Mouse (Mus musculus) embryonic facial prominence, embryonic 11.5 days (tissue): ENCODE measurements around the gene Gnb1. TPM values are rescaled to one million over a fixed set of nuclear protein-coding genes. Genes with fewer than 3 reads are reported as not detected.
"Not testable (repeated sequence)": the region's sequence is repeated elsewhere in the genome, so short reads cannot be mapped to it uniquely, and the experiment has no call there.

ENCODE experiments used
- ATAC-seq: fragments of 200-750 bp; cut with Nextera tagmentation; replicated peaks from 2 replicates; pipeline ENCODE4 v1.8.0; 2017; ENCODE audit warnings: low read depth; ENCODE audit not compliant: insufficient number of reproducible peaks, low FRiP score, low TSS enrichment
- DNase-seq: peaks from one replicate; pipeline ENCODE4 v3.0.0-alpha.2; 2015; ENCODE audit warnings: low spot score
- H3K27ac ChIP-seq: fragments of 300-500 bp; sonication (generic); replicated peaks from 2 replicates; pipeline ENCODE4 v1.5.1; 2014; ENCODE audit warnings: mild to moderate bottlenecking, low read depth, low read length, control low read depth
- H3K27me3 ChIP-seq: fragments of 300-500 bp; sonication (generic); 2 replicates; pipeline ENCODE4 v1.6.1; 2014; ENCODE audit warnings: mild to moderate bottlenecking, low read length, moderate library complexity, mixed read lengths; ENCODE audit not compliant: control insufficient read depth, insufficient read depth
- H3K36me3 ChIP-seq: fragments of 300-500 bp; sonication (generic); replicated peaks from 2 replicates; pipeline ENCODE4 v1.6.1; 2014; ENCODE audit warnings: low read depth, mild to moderate bottlenecking, low read length, moderate library complexity, mixed read lengths; ENCODE audit not compliant: control insufficient read depth, insufficient read depth
- H3K4me1 ChIP-seq: fragments of 300-500 bp; sonication (generic); 2 replicates; pipeline ENCODE4 v1.6.1; 2014; ENCODE audit warnings: low read length, mixed read lengths; ENCODE audit not compliant: control insufficient read depth, insufficient read depth
- H3K4me2 ChIP-seq: fragments of 300-500 bp; sonication (generic); 2 replicates; pipeline ENCODE4 v1.6.1; 2014; ENCODE audit warnings: low read depth, mild to moderate bottlenecking, control low read depth, low read length, moderate library complexity
- H3K4me3 ChIP-seq: fragments of 300-500 bp; sonication (generic); 2 replicates; pipeline ENCODE4 v1.5.1; 2014; ENCODE audit warnings: low read depth, low read length, control low read depth
- H3K9ac ChIP-seq: fragments of 300-500 bp; sonication (generic); replicated peaks from 2 replicates; pipeline ENCODE4 v1.6.1; 2014; ENCODE audit warnings: mild to moderate bottlenecking, control low read depth, low read length
- H3K9me3 ChIP-seq: fragments of 300-500 bp; sonication (generic); replicated peaks from 2 replicates; pipeline ENCODE4 v1.6.1; 2016; ENCODE audit warnings: mild to moderate bottlenecking, low read length, inconsistent platforms, mixed read lengths; ENCODE audit not compliant: control insufficient read depth
- WGBS: fragments of 180-500 bp; shearing (Covaris S2); extraction: QIAGEN DNeasy Blood & Tissue Kit; methylation state at CpG from one replicate; pipeline ENCODE4 v1.1.7; 2014; 5-methylcytosine and 5-hydroxymethylcytosine counted together
- polyA plus RNA-seq: library from polyadenylated mRNA; unstranded; fragments of >200 nt; fragmentation: Nextera tagmentation; extraction: Ambion mirVana; gene quantifications from 2 replicates; pipeline ENCODE4 v1.2.1, GENCODE M21; 2014

Gene Gnb1
- polyA plus RNA-seq, 1 experiment from 2014 or later, result 691 TPM

GRCm38 (mm10) chr4:155568170-155568569 lies 77.0 kb downstream of the Gnb1 start:
- Histone ChIP-seq H3K27ac (no peak overlapping the region), H3K27me3 (no peaks in the 10 kb centered on the region), H3K4me3 (no peak overlapping the region), H3K9ac (no peak overlapping the region), H3K4me1 (peaks cover 2% of the 10 kb centered on the region; the same call in 1 of the 2 replicates), H3K36me3 (no peaks in the 10 kb centered on the region), H3K9me3 (no peaks in the 10 kb centered on the region), H3K4me2 (no peak overlapping the region)
- DNase-seq (peak; percentile 53), ATAC-seq (no peak)
- 42% methylated on average over 2 of the region's 2 CpGs for WGBS

GRCm38 (mm10) chr4:155568632-155569370 lies 77.6 kb downstream of the Gnb1 start:
- no peaks in the 10 kb centered on the region for H3K36me3 ChIP-seq
- H3K4me2 ChIP-seq, result no peak overlapping the region
- H3K27me3 ChIP-seq, result no peaks in the 10 kb centered on the region
- no peak overlapping the region for H3K9ac ChIP-seq
- H3K4me3 ChIP-seq, result no peak overlapping the region
- H3K4me1 ChIP-seq, result peaks cover 2% of the 10 kb centered on the region; the same call in 1 of the 2 replicates
- H3K27ac ChIP-seq, result no peak overlapping the region
- DNase-seq (no peak), ATAC-seq (no peak)
- WGBS, result 88% methylated on average over 7 of the region's 7 CpGs
- no peaks in the 10 kb centered on the region for H3K9me3 ChIP-seq

GRCm38 (mm10) chr4:155569818-155570217 lies 78.7 kb downstream of the Gnb1 start:
- no peak for DNase-seq
- Histone ChIP-seq H3K27ac (no peak overlapping the region), H3K4me3 (no peak overlapping the region), H3K9me3 (no peaks in the 10 kb centered on the region), H3K4me2 (no peak overlapping the region), H3K36me3 (no peaks in the 10 kb centered on the region), H3K9ac (no peak overlapping the region), H3K4me1 (no peaks in the 10 kb centered on the region), H3K27me3 (no peaks in the 10 kb centered on the region)
- ATAC-seq, result no peak
- WGBS, result 93% methylated on average over 6 of the region's 6 CpGs

- not testable (repeated sequence) for H3K9ac ChIP-seq, H3K27me3 ChIP-seq, DNase-seq, H3K27ac ChIP-seq, H3K4me2 ChIP-seq, H3K4me1 ChIP-seq, H3K9me3 ChIP-seq, ATAC-seq, H3K36me3 ChIP-seq, H3K4me3 ChIP-seq
- 89% methylated on average over 11 of the region's 11 CpGs for WGBS
Measured at GRCm38 (mm10) chr4:155570315-155570714, 79.2 kb downstream of the Gnb1 start.

GRCm38 (mm10) chr4:155571442-155571841 lies 80.3 kb downstream of the Gnb1 start:
- 82% methylated on average over 2 of the region's 2 CpGs for WGBS
- no peaks in the 10 kb centered on the region for H3K4me1 ChIP-seq
- DNase-seq (no peak), ATAC-seq (no peak)
- H3K9me3 ChIP-seq, result no peaks in the 10 kb centered on the region
- H3K27ac ChIP-seq, result no peak overlapping the region
- no peak overlapping the region for H3K9ac ChIP-seq
- H3K36me3 ChIP-seq, result no peaks in the 10 kb centered on the region
- H3K27me3 ChIP-seq, result no peaks in the 10 kb centered on the region
- H3K4me2 ChIP-seq, result no peak overlapping the region
- H3K4me3 ChIP-seq, result no peak overlapping the region

- Histone ChIP-seq H3K27me3 (no peaks in the 10 kb centered on the region), H3K27ac (no peak overlapping the region), H3K4me1 (no peaks in the 10 kb centered on the region), H3K9ac (no peak overlapping the region), H3K4me2 (no peak overlapping the region), H3K4me3 (no peak overlapping the region), H3K9me3 (no peaks in the 10 kb centered on the region), H3K36me3 (no peaks in the 10 kb centered on the region; the same call in 1 of the 2 replicates)
- 94% methylated on average over 2 of the region's 2 CpGs for WGBS
- DNase-seq (no peak), ATAC-seq (no peak)
Measured at GRCm38 (mm10) chr4:155573155-155573554, 82.0 kb downstream of the Gnb1 start.

- no peak for DNase-seq
- no peaks in the 10 kb centered on the region for H3K4me1 ChIP-seq
- no peaks in the 10 kb centered on the region for H3K27me3 ChIP-seq
- no peak overlapping the region for H3K9ac ChIP-seq
- H3K4me3 ChIP-seq, result no peak overlapping the region
- H3K4me2 ChIP-seq, result no peak overlapping the region
- ATAC-seq, result no peak
- no peaks in the 10 kb centered on the region; the same call in 1 of the 2 replicates for H3K36me3 ChIP-seq
- 92% methylated on average over 9 of the region's 9 CpGs for WGBS
- no peaks in the 10 kb centered on the region for H3K9me3 ChIP-seq
- H3K27ac ChIP-seq, result no peak overlapping the region
Measured at GRCm38 (mm10) chr4:155573876-155574275, 82.7 kb downstream of the Gnb1 start.

GRCm38 (mm10) chr4:155574931-155575330 lies 83.8 kb downstream of the Gnb1 start:
- WGBS, result 90% methylated on average over 11 of the region's 11 CpGs
- DNase-seq, result no peak
- H3K36me3 ChIP-seq, result no peaks in the 10 kb centered on the region; the same call in 1 of the 2 replicates

More at GRCm38 (mm10) chr4:155574931-155575330, 83.8 kb downstream of the Gnb1 start:
- H3K9me3 ChIP-seq, result no peaks in the 10 kb centered on the region
- H3K4me3 ChIP-seq, result no peak overlapping the region
- H3K9ac ChIP-seq, result no peak overlapping the region
- H3K4me1 ChIP-seq, result no peaks in the 10 kb centered on the region
- no peaks in the 10 kb centered on the region for H3K27me3 ChIP-seq
- H3K4me2 ChIP-seq, result no peak overlapping the region
- no peak for ATAC-seq
- H3K27ac ChIP-seq, result no peak overlapping the region
